Mouse (Mus musculus) C2C12 (cell line): Measurements from ENCODE around the gene Zfp61. TPM values are rescaled to one million over a fixed set of nuclear protein-coding genes. Genes with fewer than 3 reads are reported as not detected.

Source experiments
- H3K27me3 ChIP-seq: one replicate; pipeline ENCODE4 v1.6.1; 2011; ENCODE audit not compliant: control insufficient read depth, insufficient read depth, insufficient read length
- H3K36me3 ChIP-seq: one replicate; pipeline ENCODE4 v1.6.1; 2011; ENCODE audit not compliant: control insufficient read depth, insufficient read depth
- H3K4me3 ChIP-seq: one replicate; pipeline ENCODE4 v1.5.1; 2011; ENCODE audit warnings: mild to moderate bottlenecking, control low read depth; ENCODE audit not compliant: poor library complexity, insufficient read depth, severe bottlenecking
- H3K79me2 ChIP-seq: one replicate; pipeline ENCODE4 v1.6.1; 2011; ENCODE audit not compliant: control insufficient read depth, insufficient read depth
- H3K79me3 ChIP-seq: one replicate; pipeline ENCODE4 v1.6.1; 2011; ENCODE audit warnings: low read depth, control low read depth
- H3ac ChIP-seq: one replicate; pipeline ENCODE3; 2011; ENCODE audit warnings: low read depth; ENCODE audit not compliant: control insufficient read depth, insufficient read length
- CEBPB ChIP-seq: IDR thresholded peaks from one replicate; pipeline ENCODE4 v1.6.1; 2011; ENCODE audit warnings: low read depth, mild to moderate bottlenecking, control low read depth, moderate library complexity
- CTCF ChIP-seq: IDR thresholded peaks from one replicate; pipeline ENCODE4 v1.5.1; 2011; ENCODE audit not compliant: control insufficient read depth, insufficient read depth, insufficient read length
- FOSL1 ChIP-seq: IDR thresholded peaks from one replicate; pipeline ENCODE4 v1.8.0; 2011; ENCODE audit warnings: mild to moderate bottlenecking, low read length; ENCODE audit not compliant: poor library complexity, insufficient read depth, severe bottlenecking
- MAX ChIP-seq: IDR thresholded peaks from one replicate; pipeline ENCODE4 v1.6.1; 2011; ENCODE audit warnings: mild to moderate bottlenecking, control low read depth
- MYOD1 ChIP-seq: IDR thresholded peaks from one replicate; pipeline ENCODE4 v1.6.1; 2011; ENCODE audit warnings: low read depth; ENCODE audit not compliant: control insufficient read depth, insufficient read length
- MYOG ChIP-seq: IDR thresholded peaks from one replicate; pipeline ENCODE4 v1.6.1; 2011; ENCODE audit not compliant: control insufficient read depth, insufficient read length; ENCODE audit errors: extremely low read depth
- USF1 ChIP-seq: IDR thresholded peaks from one replicate; pipeline ENCODE4 v1.6.1; 2011; ENCODE audit warnings: low read depth, mild to moderate bottlenecking, control low read depth, moderate library complexity
- polyA plus RNA-seq: library from polyadenylated mRNA; unstranded; fragments of >200 nt; fragmentation: generic; extraction: Trizol; gene quantifications from one replicate; pipeline ENCODE4 v1.2.1, GENCODE M21; 2012; ENCODE audit warnings: missing spikeins

Zfp61 gene
- polyA plus RNA-seq, 1 experiment, result 8.8 TPM

DNA sequence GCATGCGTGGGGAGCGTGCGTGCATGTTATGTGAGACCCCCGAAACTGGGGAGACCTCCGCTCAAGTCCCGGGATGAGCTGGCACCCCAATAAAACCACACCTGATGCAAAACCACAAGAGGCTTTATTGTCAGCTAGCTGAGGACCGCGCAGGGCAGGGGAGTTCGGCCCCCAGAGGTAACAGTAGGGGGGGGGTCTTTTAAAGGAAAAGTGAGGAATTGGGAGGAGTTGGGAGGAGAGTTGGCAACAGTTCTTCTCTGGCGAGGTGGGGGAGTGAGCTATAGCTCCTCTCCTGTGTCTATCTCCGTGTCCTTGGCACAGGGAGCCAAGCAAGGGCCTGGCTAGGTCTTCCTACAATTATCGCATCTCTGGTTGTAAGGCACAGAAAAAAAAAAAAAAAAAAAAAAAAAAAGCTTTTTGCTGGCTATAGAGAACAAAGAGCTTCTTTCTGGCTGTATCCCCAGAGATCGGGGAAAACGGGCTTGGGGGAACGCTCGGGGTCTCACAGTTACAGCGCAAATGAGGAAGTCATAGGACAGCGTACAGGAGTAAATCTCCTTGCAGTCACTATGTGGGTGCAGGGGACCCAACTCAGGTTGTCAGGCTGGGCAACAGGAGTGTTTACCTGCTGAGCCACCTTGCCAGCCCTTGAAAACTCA lies 1.1 kb downstream of the Zfp61 start:
- no peak for TF ChIP-seq MAX
- no peak for TF ChIP-seq CTCF
- TF ChIP-seq FOSL1, result no peak
- TF ChIP-seq MYOG, result no peak
- no peak for TF ChIP-seq USF1
- TF ChIP-seq CEBPB, result no peak
- no peak for TF ChIP-seq MYOD1
- Histone ChIP-seq H3K36me3 (peaks cover 8% of the 10 kb centered on the region), H3K79me2 (no peaks in the 10 kb centered on the region), H3K79me3 (no peaks in the 10 kb centered on the region), H3K27me3 (no peaks in the 10 kb centered on the region), H3ac (no peak overlapping the region), H3K4me3 (peak overlapping the region; percentile 49)

DNA sequence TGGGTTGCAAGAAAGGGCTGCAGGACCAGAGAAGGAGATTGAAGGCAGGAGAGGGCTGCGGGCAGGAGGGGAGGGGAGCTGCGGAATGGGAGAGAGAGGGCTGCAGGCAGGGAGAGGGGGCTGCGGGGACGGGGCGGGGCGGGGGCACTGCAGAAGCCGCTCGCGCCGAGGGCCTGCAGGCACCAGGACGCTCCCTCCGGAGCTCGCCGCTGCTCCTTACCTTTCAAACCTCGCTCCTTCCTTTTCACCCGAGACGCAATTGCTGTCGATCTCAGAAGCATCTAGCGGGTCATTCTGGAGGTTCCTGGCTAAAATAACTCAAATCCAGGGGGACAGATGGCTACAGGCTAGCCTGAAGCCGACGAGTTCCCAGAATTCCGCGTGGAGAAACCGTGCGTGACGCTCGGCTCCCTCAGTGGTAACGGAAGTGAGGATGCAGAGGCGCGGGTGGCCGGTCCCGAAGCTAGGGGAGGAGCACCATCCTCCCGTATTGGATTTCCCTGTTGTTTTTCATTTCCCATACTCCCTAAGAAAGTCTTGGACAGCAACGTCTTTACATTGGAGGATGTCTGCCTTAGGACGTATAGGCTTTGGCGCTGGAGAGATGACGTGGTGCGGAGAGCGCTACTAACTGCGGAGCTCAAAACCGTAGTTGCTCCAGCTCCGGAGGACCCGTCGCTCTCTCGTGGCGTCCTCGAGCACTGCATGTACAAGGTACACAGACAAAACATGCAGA lies 1.9 kb downstream of the Zfp61 start:
- no peaks in the 10 kb centered on the region for H3K79me3 ChIP-seq
- H3K4me3 ChIP-seq, result peak overlapping the region; percentile 49
- no peak for TF ChIP-seq USF1
- no peak for TF ChIP-seq MYOD1
- TF ChIP-seq CTCF, result no peak
- no peak for TF ChIP-seq MYOG
- TF ChIP-seq MAX, result no peak
- no peak for TF ChIP-seq CEBPB
- peak overlapping the region; percentile 36 for H3ac ChIP-seq
- H3K27me3 ChIP-seq, result no peaks in the 10 kb centered on the region
- peaks cover 9% of the 10 kb centered on the region for H3K36me3 ChIP-seq
- no peaks in the 10 kb centered on the region for H3K79me2 ChIP-seq

DNA sequence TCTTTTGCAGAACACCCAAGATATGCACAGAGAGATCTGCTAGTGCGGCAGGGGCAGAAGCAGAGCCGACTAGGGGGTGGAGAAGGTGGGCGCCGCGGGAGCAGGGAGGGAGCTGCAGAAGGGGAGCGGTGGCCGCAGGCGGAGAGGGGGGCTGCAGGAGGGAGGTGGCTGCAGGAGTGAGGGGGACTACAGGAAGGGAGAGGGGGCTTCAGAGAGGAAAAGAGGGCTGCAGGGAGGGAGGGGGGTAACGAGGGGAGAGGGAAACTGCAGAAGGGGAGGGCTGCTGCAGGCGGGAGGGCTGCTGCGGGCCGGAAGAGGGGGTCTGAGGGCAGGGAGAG lies 2.4 kb downstream of the Zfp61 start:
- H3ac ChIP-seq, result peak overlapping the region; percentile 36
- peak overlapping the region; percentile 49 for H3K4me3 ChIP-seq
- no peaks in the 10 kb centered on the region for H3K79me3 ChIP-seq
- no peaks in the 10 kb centered on the region for H3K79me2 ChIP-seq
- TF ChIP-seq USF1 (no peak), CEBPB (no peak), MYOD1 (no peak), CTCF (no peak), FOSL1 (no peak), MAX (no peak), MYOG (no peak)
- H3K27me3 ChIP-seq, result no peaks in the 10 kb centered on the region
- H3K36me3 ChIP-seq, result peaks cover 9% of the 10 kb centered on the region

DNA sequence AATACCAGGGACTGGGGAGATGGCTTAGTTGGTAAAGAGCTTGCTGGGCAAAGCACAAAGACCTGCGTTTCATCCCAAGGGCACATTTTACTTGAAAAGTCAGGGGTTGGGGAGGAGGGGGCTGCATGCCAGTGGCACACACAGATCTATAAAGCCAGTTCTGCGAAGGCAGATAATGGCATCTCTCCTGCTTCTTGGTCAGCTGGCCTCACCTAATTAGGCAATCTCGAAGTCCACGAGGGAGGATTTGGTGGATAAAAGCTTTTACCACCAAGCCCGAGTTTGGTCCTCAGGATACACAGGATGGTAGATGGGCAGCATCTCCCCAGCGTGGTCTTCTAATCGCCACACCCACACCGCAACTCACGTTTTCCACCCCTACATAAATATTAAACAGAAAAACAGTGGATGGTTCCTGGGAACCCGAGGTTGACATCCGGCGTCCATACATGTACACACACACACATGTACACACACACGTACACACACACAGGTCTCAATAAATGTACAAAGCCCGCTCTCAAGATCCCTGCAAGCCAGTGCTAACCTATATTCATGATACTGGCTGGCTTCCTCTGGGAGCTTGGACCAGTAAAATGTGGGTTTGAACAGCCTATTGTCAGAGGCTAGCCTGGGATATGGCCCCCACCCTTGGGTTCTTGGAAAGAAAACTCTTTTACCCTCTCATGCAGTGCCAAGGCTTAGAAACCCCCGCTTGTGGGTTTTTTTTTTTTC lies 3.5 kb downstream of the Zfp61 start:
- Histone ChIP-seq H3K79me2 (no peaks in the 10 kb centered on the region), H3ac (no peak overlapping the region), H3K4me3 (no peak overlapping the region), H3K36me3 (peaks cover 9% of the 10 kb centered on the region), H3K79me3 (no peaks in the 10 kb centered on the region), H3K27me3 (no peaks in the 10 kb centered on the region)
- TF ChIP-seq MYOG, result no peak
- no peak for TF ChIP-seq CTCF
- no peak for TF ChIP-seq MYOD1
- TF ChIP-seq USF1, result no peak
- TF ChIP-seq MAX, result no peak
- no peak for TF ChIP-seq FOSL1
- no peak for TF ChIP-seq CEBPB

DNA sequence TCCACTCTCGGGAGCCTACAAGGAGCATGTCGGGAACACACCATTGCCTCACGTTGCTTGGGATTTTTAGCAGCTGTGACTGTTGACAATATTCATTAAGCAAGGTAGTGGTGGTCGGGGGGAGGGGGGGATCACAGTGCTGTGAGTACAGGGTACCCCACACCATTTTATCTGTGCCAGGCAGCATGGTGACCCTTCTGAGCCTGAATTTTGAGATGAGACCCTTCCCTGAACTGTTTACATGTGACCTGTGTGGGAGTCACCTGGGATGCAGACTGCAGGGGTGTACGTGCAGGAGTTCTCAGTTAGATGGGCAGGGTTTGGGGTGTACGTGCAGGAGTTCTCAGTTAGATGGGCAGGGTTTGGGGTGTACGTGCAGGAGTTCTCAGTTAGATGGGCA lies 4.6 kb downstream of the Zfp61 start:
- Histone ChIP-seq H3ac (no peak overlapping the region), H3K27me3 (no peaks in the 10 kb centered on the region), H3K79me3 (no peaks in the 10 kb centered on the region), H3K4me3 (no peak overlapping the region), H3K79me2 (no peaks in the 10 kb centered on the region), H3K36me3 (peaks cover 9% of the 10 kb centered on the region)
- TF ChIP-seq CTCF, result no peak
- no peak for TF ChIP-seq MYOD1

DNA sequence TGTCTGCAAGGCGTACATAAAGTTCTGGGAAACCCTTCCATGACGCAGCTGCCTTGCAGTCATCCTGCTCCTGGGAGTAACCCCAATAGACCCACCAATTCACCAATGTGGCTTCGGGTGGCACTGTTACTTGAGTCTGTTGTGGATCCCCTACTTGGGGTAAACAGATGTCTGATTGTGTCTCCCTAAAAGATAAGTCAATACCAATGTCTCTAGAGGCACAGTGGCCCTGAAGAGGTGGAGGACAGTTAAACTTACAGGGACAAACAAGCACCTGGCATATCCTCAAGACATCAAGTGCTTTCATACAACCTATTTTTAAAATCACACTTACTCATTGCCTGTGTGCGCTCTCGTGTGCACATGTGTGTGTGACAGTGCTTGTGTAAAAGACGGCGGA lies 5.7 kb downstream of the Zfp61 start:
- Histone ChIP-seq H3K79me3 (no peaks in the 10 kb centered on the region), H3K27me3 (no peaks in the 10 kb centered on the region), H3ac (no peak overlapping the region), H3K4me3 (no peak overlapping the region), H3K79me2 (no peaks in the 10 kb centered on the region), H3K36me3 (peaks cover 9% of the 10 kb centered on the region)
- no peak for TF ChIP-seq CTCF
- TF ChIP-seq MAX, result no peak
- TF ChIP-seq CEBPB, result no peak
- no peak for TF ChIP-seq MYOD1
- TF ChIP-seq USF1, result no peak
- no peak for TF ChIP-seq FOSL1
- TF ChIP-seq MYOG, result no peak
